8 mouse cellular contexts compared by ENCODE assay signal in the genomic region with DNA sequence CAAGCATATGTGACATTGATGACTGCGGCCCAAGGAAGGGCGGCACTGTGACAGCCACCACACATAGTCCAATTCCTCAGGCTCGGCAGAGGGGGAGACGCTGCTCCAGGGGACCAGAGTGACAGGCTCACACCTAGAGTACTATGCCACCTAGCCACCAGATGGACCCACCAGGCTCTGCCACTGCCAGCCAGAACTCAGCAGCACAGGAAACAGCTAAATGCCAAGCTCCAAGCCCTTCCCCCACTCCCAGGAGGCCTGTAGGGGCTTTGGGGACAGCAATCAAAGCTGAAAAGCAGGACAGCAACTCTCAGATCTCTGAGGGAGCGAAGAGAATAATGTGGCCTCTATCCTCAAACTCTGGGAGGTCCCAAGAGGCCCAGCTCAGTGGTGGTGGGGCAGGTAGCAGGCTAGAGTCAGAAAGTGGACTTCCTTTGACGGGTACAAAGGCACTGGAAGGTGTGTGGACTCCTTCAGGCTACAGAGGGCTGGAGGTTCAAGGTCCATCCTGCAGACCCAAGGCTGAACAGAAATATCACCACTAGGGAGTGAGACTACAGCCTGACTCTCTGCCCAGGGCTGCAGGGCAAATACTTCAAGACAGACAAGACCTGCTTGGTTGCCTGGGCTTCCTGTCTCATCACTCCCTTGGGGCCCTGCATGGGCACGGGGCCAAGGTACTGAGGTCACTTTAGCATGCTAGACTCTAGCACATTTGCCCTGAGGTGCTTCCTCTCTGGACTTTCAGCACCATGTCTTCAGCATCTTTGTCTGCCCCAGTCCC. TPM values are rescaled to one million over a fixed set of nuclear protein-coding genes. Genes with fewer than 3 reads are reported as not detected.
A peak's percentile ranks its signal among the peaks of the same experiment; 100 is the strongest.
DNase-seq lines count a peak whose midpoint lies in the region; ATAC-seq and TF ChIP-seq lines count a peak whose summit lies in the region.

No protein-coding gene starts in this region.

- no peak for TF ChIP-seq POLR2A in CH12.LX (IDR thresholded peaks at IDR 0.05; ENCODE audit: low read depth, low read length)

- 0 out of 4 replicates have a peak, but pooled peaks of 1 of the 2 experiments have one; percentile 7 for TF ChIP-seq CTCF in CH12.LX (conservative IDR thresholded peaks at IDR 0.05 in 1 of 2, IDR thresholded peaks at IDR 0.05 in 1 of 2; ENCODE audit: low read depth in 2 of 2, low read length in 2 of 2)
- TF ChIP-seq CTCF in gastrocnemius, adult 2 months (IDR thresholded peaks at IDR 0.05), result no peak

- no peaks in the 10 kb centered on the region for H3K36me3 ChIP-seq in CH12.LX (replicated peaks in 1 of 2; ENCODE audit: control insufficient read depth in 1 of 2, insufficient read depth in 1 of 2, low read length in 1 of 2)
- no peaks in the 10 kb centered on the region for H3K36me3 ChIP-seq in intestine, embryonic 16.5 days (ENCODE audit: control insufficient read depth, insufficient read depth, low read length)

- no peaks in the 10 kb centered on the region for H3K27me3 ChIP-seq in CH12.LX (replicated peaks)
- H3K27me3 ChIP-seq in intestine, embryonic 16.5 days (replicated peaks; ENCODE audit: control insufficient read depth, insufficient read depth, low read length), result no peaks in the 10 kb centered on the region

- no peak overlapping the region for H3K4me3 ChIP-seq in CH12.LX (replicated peaks in 1 of 3; ENCODE audit: low read depth in 2 of 3, low read length in 2 of 3, poor library complexity in 1 of 3)
- no peak overlapping the region for H3K4me3 ChIP-seq in gastrocnemius, adult 2 months
- no peak overlapping the region for H3K4me3 ChIP-seq in intestine, embryonic 16.5 days (ENCODE audit: low read length)

- peak overlapping the region; percentile 14; the same call in 1 of the 2 replicates for H3K4me2 ChIP-seq in CH12.LX (ENCODE audit: insufficient read depth, low read depth, poor library complexity, severe bottlenecking)
- peak overlapping the region; percentile 14; the same call in 1 of the 2 replicates for H3K4me2 ChIP-seq in intestine, embryonic 16.5 days (ENCODE audit: low read depth, low read length)

- TF ChIP-seq EP300 in CH12.LX (IDR thresholded peaks at IDR 0.05; ENCODE audit: low read length), result no peak

- no peaks in the 10 kb centered on the region for H3K79me2 ChIP-seq in CH12.LX (replicated peaks; ENCODE audit: control insufficient read depth, extremely low read depth, insufficient read depth, poor library complexity, severe bottlenecking)

- in situ Hi-C loops in CH12.LX (cut with MboI; ENCODE audit: low pct_ligation_motif_present, low pct_unique_long_range_greater_than_20kb, low sequenced_read_pairs), result no loop called here

- no peaks in the 10 kb centered on the region for H3K9me3 ChIP-seq in CH12.LX (replicated peaks; ENCODE audit: low read length)
- no peaks in the 10 kb centered on the region for H3K9me3 ChIP-seq in intestine, embryonic 16.5 days (ENCODE audit: control insufficient read depth, low read length)

- intact Hi-C loops in gastrocnemius, adult 2 months (cut with DNase I), result no loop called here

- peak; percentile 32 for DNase-seq in layer of hippocampus, adult 9-11 months
- DNase-seq in layer of hippocampus, postnatal 25 days (ENCODE audit: extremely low spot score in 1 of 2, low spot score in 1 of 2), result no peak
- DNase-seq in CH12.LX (ENCODE audit: extremely low read depth), result peak; percentile 59
- peak; percentile 51 for DNase-seq in cerebellum, adult 11-12 months
- peak; percentile 71 for DNase-seq in gastrocnemius, adult 2 months
- DNase-seq in yolk sac, embryonic 10.5 days (ENCODE audit: low spot score), result peak; percentile 57

- WGBS in intestine, embryonic 16.5 days, result 67% methylated on average over 7 of the region's 7 CpGs

- H3K27ac ChIP-seq in CH12.LX (ENCODE audit: insufficient read depth, low read depth), result 0 out of 2 replicates have a peak overlapping the region, but pooled peaks have one; percentile 22
- no peak overlapping the region for H3K27ac ChIP-seq in gastrocnemius, adult 2 months
- peak overlapping the region; percentile 91 for H3K27ac ChIP-seq in intestine, embryonic 16.5 days (ENCODE audit: low read length)

- H3K9ac ChIP-seq in CH12.LX (ENCODE audit: insufficient read depth, low read depth), result no peak overlapping the region
- H3K9ac ChIP-seq in intestine, embryonic 16.5 days (ENCODE audit: low read depth, low read length), result peak overlapping the region; percentile 42; the same call in 1 of the 2 replicates

- ATAC-seq in intestine, embryonic 16.5 days, result peak; percentile 98
- ATAC-seq in megakaryocyte progenitor cell, adult 5-6 weeks (replicated peaks; ENCODE audit: poor library complexity), result peak; percentile 60

- no peak for TF ChIP-seq RAD21 in CH12.LX (IDR thresholded peaks at IDR 0.05; ENCODE audit: low read depth, low read length)

- dilution Hi-C loops in CH12.LX (cut with MboI; ENCODE audit: extremely low pct_ligation_motif_present, extremely low pct_unique_long_range_greater_than_20kb, low sequenced_read_pairs), result no loop called here

- peaks cover 6 to 37% of the 10 kb centered on the region in 2 experiments for H3K4me1 ChIP-seq in CH12.LX (ENCODE audit: control insufficient read depth in 1 of 2, insufficient read depth in 2 of 2)
- H3K4me1 ChIP-seq in intestine, embryonic 16.5 days (ENCODE audit: control insufficient read depth, insufficient read depth, low read length), result peaks cover 21% of the 10 kb centered on the region

TF ChIP-seq in CH12.LX, 34 proteins besides CTCF, POLR2A, EP300 and RAD21:
- TF ChIP-seq ZKSCAN1 (IDR thresholded peaks at IDR 0.05; ENCODE audit: borderline replicate concordance, low read depth, low read length), result no peak
- no peak for TF ChIP-seq HCFC1 (IDR thresholded peaks at IDR 0.05; ENCODE audit: low read depth, low read length)
- TF ChIP-seq JUND (conservative IDR thresholded peaks at IDR 0.05; ENCODE audit: low read depth, low read length), result no peak
- no peak for TF ChIP-seq NELFE (IDR thresholded peaks at IDR 0.05; ENCODE audit: low read depth, low read length)
- peak; percentile 39; the same call in 1 of the 2 replicates for TF ChIP-seq ELF1 (IDR thresholded peaks at IDR 0.05; ENCODE audit: low read depth, low read length)
- no peak for TF ChIP-seq SIN3A (IDR thresholded peaks at IDR 0.05; ENCODE audit: low read length)
- TF ChIP-seq BHLHE40 (IDR thresholded peaks at IDR 0.05; ENCODE audit: low read depth, low read length), result 0 out of 2 replicates have a peak, but pooled peaks have one; percentile 18
TF ChIP-seq in CH12.LX: peak in this region for 2.

RNA-seq across cellular contexts. Expression of gene Sfxn5, which starts 37.6 kb away (rescaled TPM):
- 100 to 1,000 TPM; 168 to 177 TPM for total RNA-seq in layer of hippocampus, postnatal 25 days (2021)
- total RNA-seq in CH12.LX (2012; rRNA removed) (0.55 and 0.63 TPM in 2 replicates), CH12.LX (2014; rRNA removed) (0.66 and 0.88 TPM in 2 replicates)
- polyA plus RNA-seq in CH12.LX (2012; ENCODE audit: insufficient read length, low read depth), result 0.93 and 1.4 TPM in 2 replicates
- total RNA-seq in gastrocnemius, adult 2 months (2021), result 1 to 10 TPM; 5.9 to 7.3 TPM
- polyA plus RNA-seq in intestine, embryonic 16.5 days (2015; fragmentation: Nextera tagmentation; extraction: Ambion mirVana), result 5.3 and 7.2 TPM in 2 replicates
- total RNA-seq in megakaryocyte progenitor cell, adult 5-6 weeks (2015), result 1.1 and 2.7 TPM in 2 replicates
- total RNA-seq in megakaryocyte progenitor cell, adult 5-6 weeks (2017), result 1.7 and 2.3 TPM in 2 replicates

Comparison
In these comparisons a context has a peak if more than half of its experiments do, and no peak if none do; other contexts are left out.
1. DNase-seq: peak in layer of hippocampus, adult 9-11 months (single experiment), CH12.LX (single experiment), cerebellum, adult 11-12 months (single experiment), gastrocnemius, adult 2 months (single experiment) and yolk sac, embryonic 10.5 days (single experiment); none in layer of hippocampus, postnatal 25 days (0 of 2).
2. RNA of gene Sfxn5, which starts 37.6 kb away (total RNA-seq): 168 to 177 TPM in layer of hippocampus, postnatal 25 days; 5.9 to 7.3 TPM in gastrocnemius, adult 2 months, 1.1 to 2.7 TPM in megakaryocyte progenitor cell, adult 5-6 weeks and 0.55 to 0.88 TPM in CH12.LX; every median in the first group is over 10 times any median in the second.